Mouse (Mus musculus): Measurements from ENCODE around the gene Catsperd.

GRCm38 (mm10) chr17:56604422-56604821 lies 23.5 kb upstream of the Catsperd start:
- TF ChIP-seq CTCF (conservative IDR thresholded peaks at IDR 0.05; ENCODE audit: low read length): no peak
- no peak for TF ChIP-seq NANOG (IDR thresholded peaks at IDR 0.05; ENCODE audit: borderline replicate concordance, low read length)

Data from E14TG2a.4 (cell line).